Mouse (Mus musculus): ENCODE results near the gene Clasp2.
"Not testable (repeated sequence)": the region's sequence is repeated elsewhere in the genome, so short reads cannot be mapped to it uniquely, and the experiment has no call there.

The Clasp2 gene

GRCm38 (mm10) chr9:113755888-113756719 is 14.8 kb downstream of the Clasp2 start:
- no peak for DNase-seq (ENCODE audit: low read depth, low spot score)

- DNase-seq (ENCODE audit: low read depth, low spot score): no peak
Observed at GRCm38 (mm10) chr9:113758472-113758871, 17.2 kb downstream of the Clasp2 start.

GRCm38 (mm10) chr9:113759684-113760083 is 18.4 kb downstream of the Clasp2 start:
- no peak for DNase-seq (ENCODE audit: low read depth, low spot score)

- DNase-seq (ENCODE audit: low read depth, low spot score): no peak
Observed at GRCm38 (mm10) chr9:113762389-113762788, 21.1 kb downstream of the Clasp2 start.

- no peak for DNase-seq (ENCODE audit: low read depth, low spot score)
Observed at GRCm38 (mm10) chr9:113763123-113763522, 21.9 kb downstream of the Clasp2 start.

- DNase-seq (ENCODE audit: low read depth, low spot score): no peak
Observed at GRCm38 (mm10) chr9:113770640-113771039, 29.4 kb downstream of the Clasp2 start.

GRCm38 (mm10) chr9:113780863-113781262 is 39.6 kb downstream of the Clasp2 start:
- no peak for DNase-seq (ENCODE audit: low read depth, low spot score)

- DNase-seq (ENCODE audit: low read depth, low spot score): no peak
Observed at GRCm38 (mm10) chr9:113782362-113783005, 41.2 kb downstream of the Clasp2 start.

GRCm38 (mm10) chr9:113783674-113784073 is 42.4 kb downstream of the Clasp2 start:
- no peak for DNase-seq (ENCODE audit: low read depth, low spot score)

GRCm38 (mm10) chr9:113789283-113789682 is 48.0 kb downstream of the Clasp2 start:
- not testable (repeated sequence) for DNase-seq (ENCODE audit: low read depth, low spot score)

GRCm38 (mm10) chr9:113792651-113793512 is 51.6 kb downstream of the Clasp2 start:
- DNase-seq (ENCODE audit: low read depth, low spot score): peak; percentile 98

GRCm38 (mm10) chr9:113793513-113793905 is 52.2 kb downstream of the Clasp2 start:
- peak; percentile 53 for DNase-seq (ENCODE audit: low read depth, low spot score)

GRCm38 (mm10) chr9:113793966-113794365 is 52.7 kb downstream of the Clasp2 start:
- peak; percentile 29 for DNase-seq (ENCODE audit: low read depth, low spot score)

- no peak for DNase-seq (ENCODE audit: low read depth, low spot score)
Observed at GRCm38 (mm10) chr9:113797206-113797605, 55.9 kb downstream of the Clasp2 start.

GRCm38 (mm10) chr9:113800671-113801070 is 59.4 kb downstream of the Clasp2 start:
- DNase-seq (ENCODE audit: low read depth, low spot score): no peak

GRCm38 (mm10) chr9:113802734-113803133 is 61.5 kb downstream of the Clasp2 start:
- no peak for DNase-seq (ENCODE audit: low read depth, low spot score)

GRCm38 (mm10) chr9:113803751-113804150 is 62.5 kb downstream of the Clasp2 start:
- DNase-seq (ENCODE audit: low read depth, low spot score): no peak

- no peak for DNase-seq (ENCODE audit: low read depth, low spot score)
Observed at GRCm38 (mm10) chr9:113805359-113805758, 64.1 kb downstream of the Clasp2 start.

- peak; percentile 68 for DNase-seq (ENCODE audit: low read depth, low spot score)
Observed at GRCm38 (mm10) chr9:113811327-113811726, 70.1 kb downstream of the Clasp2 start.

GRCm38 (mm10) chr9:113811957-113812670 is 70.8 kb downstream of the Clasp2 start:
- peak; percentile 93 for DNase-seq (ENCODE audit: low read depth, low spot score)

- no peak for DNase-seq (ENCODE audit: low read depth, low spot score)
Observed at GRCm38 (mm10) chr9:113812671-113813001, 71.4 kb downstream of the Clasp2 start.

All from brain, adult 2 months (tissue).